Mouse (Mus musculus) midbrain, embryonic 11.5 days (tissue): ENCODE results near the gene Capg. TPM values are rescaled to one million over a fixed set of nuclear protein-coding genes. Genes with fewer than 3 reads are reported as not detected.

Experiments
- ATAC-seq: fragments of 200-750 bp; cut with Nextera tagmentation; 2 replicates; pipeline ENCODE4 v1.8.0; 2017; ENCODE audit warnings: moderate TSS enrichment, moderate library complexity; ENCODE audit not compliant: low FRiP score
- DNase-seq: peaks from one replicate; pipeline ENCODE4 v3.0.0; 2015; ENCODE audit warnings: low spot score; ENCODE audit errors: missing footprints
- H3K27ac ChIP-seq: fragments of 300-500 bp; sonication (generic); 2 replicates; pipeline ENCODE4 v1.5.1; 2014; ENCODE audit warnings: low read depth, low read length
- H3K27me3 ChIP-seq: fragments of 300-500 bp; sonication (generic); 2 replicates; pipeline ENCODE4 v1.6.1; 2014; ENCODE audit warnings: mild to moderate bottlenecking, low read length, moderate library complexity, mixed read lengths; ENCODE audit not compliant: control insufficient read depth, insufficient read depth
- H3K36me3 ChIP-seq: fragments of 300-500 bp; sonication (generic); 2 replicates; pipeline ENCODE4 v1.6.1; 2014; ENCODE audit warnings: mild to moderate bottlenecking, low read length, moderate library complexity, mixed read lengths; ENCODE audit not compliant: control insufficient read depth, insufficient read depth
- H3K4me1 ChIP-seq: fragments of 300-500 bp; sonication (generic); 2 replicates; pipeline ENCODE4 v1.6.1; 2014; ENCODE audit warnings: low read length; ENCODE audit not compliant: control insufficient read depth, insufficient read depth
- H3K4me2 ChIP-seq: fragments of 300-500 bp; sonication (generic); 2 replicates; pipeline ENCODE4 v1.6.1; 2014; ENCODE audit warnings: mild to moderate bottlenecking, moderate library complexity
- H3K4me3 ChIP-seq: fragments of 300-500 bp; sonication (generic); 2 replicates; pipeline ENCODE4 v1.5.1; 2014; ENCODE audit warnings: low read depth, low read length
- H3K9ac ChIP-seq: fragments of 300-500 bp; sonication (generic); 2 replicates; pipeline ENCODE4 v1.6.1; 2014; ENCODE audit warnings: low read length
- H3K9me3 ChIP-seq: fragments of 300-500 bp; sonication (generic); 2 replicates; pipeline ENCODE4 v1.6.1; 2016; ENCODE audit warnings: low read length; ENCODE audit not compliant: control insufficient read depth
- WGBS: fragments of 180-500 bp; shearing (Covaris S2); extraction: QIAGEN DNeasy Blood & Tissue Kit; methylation state at CpG from one replicate; pipeline ENCODE4 v1.1.7; 2014; 5-methylcytosine and 5-hydroxymethylcytosine counted together
- polyA plus RNA-seq: library from polyadenylated mRNA; unstranded; fragments of >200 nt; fragmentation: Nextera tagmentation; extraction: Ambion mirVana; gene quantifications from 2 replicates; pipeline ENCODE4 v1.2.1, GENCODE M21; 2014

The Capg gene
- polyA plus RNA-seq, 1 experiment from 2014 or later: 8.0 TPM

- Histone ChIP-seq H3K9ac (peak overlapping the region; percentile 69), H3K4me2 (peak overlapping the region; percentile 42), H3K27ac (peak overlapping the region; percentile 55), H3K27me3 (no peaks in the 10 kb centered on the region), H3K36me3 (no peaks in the 10 kb centered on the region), H3K4me1 (peaks cover 8% of the 10 kb centered on the region), H3K4me3 (peak overlapping the region; percentile 17), H3K9me3 (no peaks in the 10 kb centered on the region)
- ATAC-seq (peak; percentile 92), DNase-seq (peak; percentile 98)
- 7% methylated on average over 33 of the region's 33 CpGs for WGBS
These were observed 31.7 kb upstream of the Capg start for GRCm38 (mm10) chr6:72512386-72513070.

DNA sequence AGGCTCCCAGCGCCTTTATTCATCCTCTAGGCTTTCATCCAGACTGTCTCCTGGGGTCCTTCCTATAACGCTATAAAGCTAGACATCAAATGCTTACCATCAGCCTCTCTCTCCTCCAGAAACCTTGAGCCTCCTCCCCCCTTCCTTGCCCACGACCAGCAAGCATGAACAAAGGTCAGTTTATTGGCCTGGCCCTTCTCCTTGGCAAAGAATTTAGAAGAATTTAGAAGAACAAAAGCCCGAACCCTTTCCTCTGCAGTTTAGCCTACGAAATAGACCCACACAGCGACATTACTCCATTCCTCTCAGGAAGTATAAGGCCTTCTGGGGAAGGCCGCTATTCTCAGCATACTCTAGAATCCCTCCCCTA lies 31.1 kb upstream of the Capg start:
- H3K27me3 ChIP-seq: no peaks in the 10 kb centered on the region
- DNase-seq (no peak), ATAC-seq (no peak; the same call in 1 of the 2 replicates)
- H3K27ac ChIP-seq: peak overlapping the region; percentile 55
- 50% methylated on average over 7 of the region's 7 CpGs for WGBS
- H3K9me3 ChIP-seq: no peaks in the 10 kb centered on the region
- peak overlapping the region; percentile 69 for H3K9ac ChIP-seq
- no peaks in the 10 kb centered on the region for H3K36me3 ChIP-seq
- peaks cover 8% of the 10 kb centered on the region for H3K4me1 ChIP-seq
- H3K4me2 ChIP-seq: peak overlapping the region; percentile 42
- H3K4me3 ChIP-seq: peak overlapping the region; percentile 17

DNA sequence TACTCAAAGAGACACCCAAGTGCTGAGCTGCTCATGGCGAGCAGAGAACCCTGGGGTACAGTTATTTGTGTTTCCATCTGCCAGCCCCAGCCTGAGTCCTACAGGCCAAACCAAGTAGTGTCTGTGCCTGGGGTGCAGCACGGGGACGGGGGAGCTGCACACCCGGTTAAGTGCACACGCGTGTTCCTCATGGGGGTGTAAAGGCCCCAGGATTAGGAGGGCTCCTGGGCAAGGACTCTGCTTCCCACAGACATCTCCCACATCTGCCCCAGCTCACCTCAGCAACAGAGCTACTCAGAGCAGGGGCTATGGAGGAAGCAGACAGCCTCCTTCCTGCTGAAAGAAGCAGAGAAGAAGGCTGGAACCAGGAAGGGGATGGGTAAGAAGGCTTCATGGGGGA lies 28.5 kb upstream of the Capg start:
- no peak overlapping the region for H3K27ac ChIP-seq
- H3K9me3 ChIP-seq: no peaks in the 10 kb centered on the region

GRCm38 (mm10) chr6:72518842-72519241 lies 25.3 kb upstream of the Capg start:
- 90% methylated on average over 1 of the region's 1 CpGs for WGBS
- DNase-seq: no peak
- no peaks in the 10 kb centered on the region for H3K36me3 ChIP-seq
- H3K27ac ChIP-seq: peak overlapping the region; percentile 73; the same call in 1 of the 2 replicates
- H3K4me3 ChIP-seq: no peak overlapping the region
- H3K9ac ChIP-seq: peak overlapping the region; percentile 43; the same call in 1 of the 2 replicates
- no peaks in the 10 kb centered on the region for H3K9me3 ChIP-seq
- H3K4me1 ChIP-seq: peaks cover 19% of the 10 kb centered on the region
- H3K27me3 ChIP-seq: no peaks in the 10 kb centered on the region
- ATAC-seq: no peak
- H3K4me2 ChIP-seq: no peak overlapping the region

More for the DNA sequence above, 28.5 kb upstream of the Capg start:
- no peaks in the 10 kb centered on the region for H3K36me3 ChIP-seq
- H3K4me1 ChIP-seq: peaks cover 26% of the 10 kb centered on the region
- no peak overlapping the region for H3K4me3 ChIP-seq
- WGBS: 95% methylated on average over 6 of the region's 6 CpGs
- DNase-seq: no peak
- no peak for ATAC-seq
- H3K27me3 ChIP-seq: no peaks in the 10 kb centered on the region
- H3K4me2 ChIP-seq: no peak overlapping the region
- no peak overlapping the region for H3K9ac ChIP-seq

GRCm38 (mm10) chr6:72519303-72519702 lies 24.9 kb upstream of the Capg start:
- no peaks in the 10 kb centered on the region for H3K27me3 ChIP-seq
- H3K4me1 ChIP-seq: peaks cover 19% of the 10 kb centered on the region
- peak overlapping the region; percentile 43 for H3K9ac ChIP-seq
- peak overlapping the region; percentile 73 for H3K27ac ChIP-seq
- no peaks in the 10 kb centered on the region for H3K36me3 ChIP-seq
- DNase-seq (no peak), ATAC-seq (peak; percentile 56)
- H3K9me3 ChIP-seq: no peaks in the 10 kb centered on the region
- H3K4me2 ChIP-seq: peak overlapping the region; percentile 22; the same call in 1 of the 2 replicates
- 19% methylated on average over 8 of the region's 8 CpGs for WGBS
- no peak overlapping the region for H3K4me3 ChIP-seq

DNA sequence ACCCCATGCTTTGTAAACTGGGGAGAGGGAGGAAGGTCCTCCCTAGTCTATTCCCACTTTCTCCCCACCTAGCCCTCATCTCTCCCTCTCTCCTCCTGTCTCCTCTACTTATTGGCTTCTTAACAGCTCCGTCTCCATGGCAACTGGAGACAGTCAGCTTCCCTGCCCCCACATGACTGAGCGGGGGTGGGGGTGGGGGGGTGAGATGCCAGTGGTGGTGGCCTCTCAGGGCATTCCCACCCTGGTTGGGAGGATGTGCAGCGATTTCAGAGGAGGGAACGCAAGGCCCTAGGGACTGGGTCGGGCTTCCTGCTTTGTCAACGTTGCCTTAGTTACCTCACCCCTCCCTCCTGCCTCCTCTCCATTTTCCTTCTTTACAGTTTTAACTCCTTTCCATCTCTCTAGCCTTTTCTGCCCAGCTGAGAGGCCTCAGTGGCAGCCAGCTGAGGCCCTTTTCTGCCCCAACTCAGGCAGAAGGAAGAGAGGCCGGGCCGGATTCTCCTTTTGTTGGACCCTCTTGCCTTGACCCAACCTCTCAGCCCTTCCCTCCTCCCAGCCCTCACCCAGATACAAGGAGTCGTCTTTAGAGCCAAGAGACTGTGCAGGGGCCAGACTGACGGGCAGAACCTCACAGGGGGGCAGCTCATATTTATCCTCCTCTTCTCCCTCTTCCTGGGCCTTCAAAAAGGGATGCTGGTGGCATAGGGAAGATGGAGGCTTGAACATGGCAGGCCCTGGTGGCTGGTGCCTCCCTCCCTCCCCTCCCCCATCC lies 24.1 kb upstream of the Capg start:
- peak overlapping the region; percentile 26 for H3K9ac ChIP-seq
- WGBS: 5% methylated on average over 10 of the region's 10 CpGs
- H3K4me2 ChIP-seq: peak overlapping the region; percentile 11; the same call in 1 of the 2 replicates
- ATAC-seq (peak; percentile 89), DNase-seq (peak; percentile 96)
- no peaks in the 10 kb centered on the region for H3K9me3 ChIP-seq
- no peaks in the 10 kb centered on the region for H3K27me3 ChIP-seq
- H3K4me1 ChIP-seq: peaks cover 19% of the 10 kb centered on the region
- no peak overlapping the region for H3K4me3 ChIP-seq
- peak overlapping the region; percentile 73 for H3K27ac ChIP-seq
- H3K36me3 ChIP-seq: no peaks in the 10 kb centered on the region

DNA sequence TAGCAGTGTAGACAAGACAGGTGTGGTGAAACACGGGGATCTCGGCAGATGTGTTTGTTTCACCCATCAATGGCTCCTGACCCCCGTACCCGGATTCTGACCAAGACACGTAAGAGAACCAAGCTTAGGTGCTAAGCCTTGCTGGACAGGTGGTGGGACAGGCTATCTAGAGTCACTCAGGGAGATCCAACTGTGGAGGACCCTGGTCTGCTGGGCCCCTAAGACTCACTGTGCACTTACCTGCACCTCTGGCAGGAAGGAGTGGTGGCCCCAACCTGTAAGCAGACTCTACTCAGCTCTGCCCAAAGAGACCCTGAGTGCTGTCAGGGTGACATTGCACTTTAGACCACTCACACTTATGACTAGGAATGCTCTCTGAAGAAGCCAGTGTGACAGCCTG lies 23.3 kb upstream of the Capg start:
- H3K36me3 ChIP-seq: no peaks in the 10 kb centered on the region
- no peak overlapping the region for H3K4me2 ChIP-seq
- ATAC-seq: no peak
- DNase-seq: no peak
- H3K27ac ChIP-seq: peak overlapping the region; percentile 73
- 96% methylated on average over 5 of the region's 5 CpGs for WGBS
- H3K9ac ChIP-seq: no peak overlapping the region
- peaks cover 19% of the 10 kb centered on the region for H3K4me1 ChIP-seq
- H3K4me3 ChIP-seq: no peak overlapping the region
- H3K9me3 ChIP-seq: no peaks in the 10 kb centered on the region
- H3K27me3 ChIP-seq: no peaks in the 10 kb centered on the region

- H3K4me2 ChIP-seq: no peak within 1 kb of the TSS
- peak within 1 kb of the TSS; percentile 73 for H3K27ac ChIP-seq
- no peaks in the 10 kb centered on the region for H3K27me3 ChIP-seq
- H3K4me1 ChIP-seq: peaks cover 19% of the 10 kb centered on the region
- H3K4me3 ChIP-seq: no peak within 1 kb of the TSS
- H3K9ac ChIP-seq: no peak within 1 kb of the TSS
- ATAC-seq: no peak
- WGBS: 90% methylated on average over 5 of the region's 5 CpGs
- no peaks in the 10 kb centered on the region for H3K9me3 ChIP-seq
- no peak for DNase-seq
- no peaks in the 10 kb centered on the region for H3K36me3 ChIP-seq
These were observed 22.6 kb upstream of the Capg start, which contains the start of gene Sh2d6 for GRCm38 (mm10) chr6:72521607-72522006. Gene Sh2d6 (minus strand): TSS chr6:72521707.

DNA sequence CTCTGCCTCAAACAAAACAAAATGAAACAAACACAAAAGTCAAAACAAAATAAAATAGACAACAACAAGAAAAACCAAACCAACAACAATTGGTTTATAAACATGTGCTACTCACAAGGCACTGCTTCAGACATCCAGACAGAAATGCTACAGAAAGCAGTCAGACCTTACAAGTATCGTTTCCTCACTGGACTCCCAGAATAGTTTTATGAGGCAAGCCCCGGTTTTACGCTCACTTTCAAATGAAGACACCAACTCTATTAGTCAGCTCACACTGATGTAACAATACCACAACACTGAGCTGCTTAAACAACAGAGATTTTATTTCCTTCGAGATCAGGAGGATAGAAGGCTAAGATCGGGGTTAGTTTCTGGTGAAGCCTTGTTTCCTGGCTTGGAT lies 21.9 kb upstream of the Capg start:
- Histone ChIP-seq H3K4me2 (no peak overlapping the region), H3K4me3 (no peak overlapping the region), H3K4me1 (peaks cover 19% of the 10 kb centered on the region), H3K27me3 (no peaks in the 10 kb centered on the region), H3K36me3 (no peaks in the 10 kb centered on the region), H3K9ac (no peak overlapping the region), H3K9me3 (no peaks in the 10 kb centered on the region), H3K27ac (no peak overlapping the region)
- DNase-seq (no peak), ATAC-seq (no peak)
- WGBS: 92% methylated on average over 5 of the region's 5 CpGs
